In the genomic region with DNA sequence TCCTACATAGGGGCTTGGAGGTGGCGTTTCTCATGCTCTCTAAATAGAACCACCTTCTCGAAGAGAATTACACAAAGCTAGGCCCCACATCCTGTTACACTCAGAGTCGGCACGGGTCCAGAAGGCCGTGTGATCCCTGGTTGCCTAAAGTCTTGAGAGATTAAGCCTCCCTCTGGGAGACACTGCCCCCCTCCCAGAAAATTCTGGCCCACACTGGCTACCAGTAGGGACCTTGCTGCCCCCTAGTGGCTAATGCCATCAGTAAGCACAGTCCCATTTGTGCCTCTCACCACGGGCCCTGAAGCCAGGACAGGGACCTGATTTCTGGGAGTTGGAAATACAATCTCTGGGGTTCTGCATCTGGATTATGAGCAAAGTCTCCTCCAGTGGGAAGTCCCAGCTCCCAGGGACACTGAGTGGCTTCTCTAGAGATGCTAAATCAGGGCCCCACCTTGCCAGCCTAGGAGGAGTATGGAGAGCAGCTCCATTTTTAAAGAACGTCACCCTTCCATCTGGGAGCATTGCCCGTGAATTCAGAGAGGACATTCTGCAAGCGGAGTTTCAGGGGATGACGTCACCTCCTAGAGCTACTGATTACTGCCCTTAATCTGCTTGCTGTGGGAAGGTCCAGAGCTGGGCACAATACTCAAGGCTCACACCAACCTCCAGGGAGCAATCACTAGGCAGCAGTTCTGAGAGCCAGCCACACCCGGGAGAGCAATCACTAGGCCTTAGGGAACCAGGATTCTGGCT, we compare ENCODE assay signal across 8 mouse cellular contexts.
DNase-seq lines count a peak whose midpoint lies in the region; ATAC-seq and TF ChIP-seq lines count a peak whose summit lies in the region.

No protein-coding gene starts in this region.

- ATAC-seq in frontal cortex, adult (ENCODE audit: low TSS enrichment): peak; percentile 45
- ATAC-seq in hindbrain, embryonic 11.5 days (ENCODE audit: low FRiP score): no peak

- H3K9me3 ChIP-seq in hindbrain, embryonic 11.5 days (ENCODE audit: control insufficient read depth, low read length): no peaks in the 10 kb centered on the region

- no peaks in the 10 kb centered on the region for H3K27me3 ChIP-seq in cerebellum, adult 2 months (ENCODE audit: control insufficient read depth, insufficient read depth, low read length)
- no peaks in the 10 kb centered on the region for H3K27me3 ChIP-seq in hindbrain, embryonic 11.5 days (ENCODE audit: control insufficient read depth, insufficient read depth, low read length)

- H3K4me2 ChIP-seq in hindbrain, embryonic 11.5 days (replicated peaks; ENCODE audit: low read depth, low read length): no peak overlapping the region

- H3K36me3 ChIP-seq in hindbrain, embryonic 11.5 days (ENCODE audit: control insufficient read depth, insufficient read depth, low read length): no peaks in the 10 kb centered on the region

- peak; percentile 59 for DNase-seq in Muller cell, postnatal 12 days (ENCODE audit: inconsistent ontology term)
- peak; percentile 67 to 75 for DNase-seq in cerebellum, adult 2 months
- peak; percentile 83 for DNase-seq in hindbrain, embryonic 11.5 days (ENCODE audit: low spot score)
- peak; percentile 57 to 77 for DNase-seq in layer of hippocampus, postnatal 25 days (ENCODE audit: extremely low spot score in 1 of 2, low spot score in 1 of 2)
- DNase-seq in lung, postnatal 4 days: peak; percentile 86 to 87
- peak; percentile 78 for DNase-seq in right cerebral cortex, adult 2 months (ENCODE audit: low spot score in 2 of 2)
- peak; percentile 68 for DNase-seq in urinary bladder, postnatal 25 days (ENCODE audit: low spot score)

- TF ChIP-seq CTCF in cerebellum, adult 2 months (IDR thresholded peaks at IDR 0.05; ENCODE audit: borderline replicate concordance, insufficient read depth, low read depth, low read length): peak; percentile 84

- H3K4me3 ChIP-seq in cerebellum, adult 2 months (replicated peaks; ENCODE audit: insufficient read depth, low read depth, low read length): no peak overlapping the region
- H3K4me3 ChIP-seq in hindbrain, embryonic 11.5 days (ENCODE audit: low read depth, low read length): no peak overlapping the region

- TF ChIP-seq POLR2A in cerebellum, adult 2 months (IDR thresholded peaks at IDR 0.05; ENCODE audit: borderline replicate concordance, insufficient read depth, low read length): no peak

- WGBS in cerebellum, adult 2 months: 39% methylated on average over 11 of the region's 11 CpGs
- WGBS in hindbrain, embryonic 11.5 days: 44% methylated on average over 11 of the region's 11 CpGs

- no peaks in the 10 kb centered on the region for H3K4me1 ChIP-seq in cerebellum, adult 2 months (ENCODE audit: control insufficient read depth, insufficient read depth, low read length)
- H3K4me1 ChIP-seq in hindbrain, embryonic 11.5 days (replicated peaks; ENCODE audit: control insufficient read depth, insufficient read depth, low read length): peaks cover 5% of the 10 kb centered on the region; the same call in 1 of the 2 replicates

- no peak overlapping the region for H3K27ac ChIP-seq in cerebellum, adult 2 months (ENCODE audit: insufficient read depth, low read length)
- no peak overlapping the region for H3K27ac ChIP-seq in hindbrain, embryonic 11.5 days (ENCODE audit: low read depth, low read length)

- H3K9ac ChIP-seq in hindbrain, embryonic 11.5 days (ENCODE audit: low read depth, low read length): no peak overlapping the region
